Mouse (Mus musculus): ENCODE results near the gene Grm2.

DNA sequence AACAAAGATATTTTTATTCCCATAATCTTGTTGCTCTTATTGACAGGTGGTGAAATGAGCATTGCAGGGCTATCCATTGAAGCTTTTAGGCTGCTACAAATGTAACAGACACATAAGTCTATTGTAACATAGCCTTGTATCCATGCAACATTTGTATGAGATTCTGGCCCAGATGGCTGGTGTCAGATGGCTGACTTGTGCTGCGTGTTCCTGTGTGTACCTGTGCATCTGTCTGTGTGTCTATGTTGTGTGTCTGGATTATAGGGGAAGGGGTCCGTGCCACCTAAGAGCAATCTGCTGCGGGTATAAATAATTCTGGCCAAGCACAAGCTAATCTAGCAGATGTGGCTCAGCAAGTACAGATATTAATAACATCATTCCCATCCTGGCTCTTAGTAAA is 38.4 kb downstream of the Grm2 start:
- no peak for TF ChIP-seq CTCF (IDR thresholded peaks at IDR 0.05; ENCODE audit: borderline replicate concordance, insufficient read depth, low read depth, low read length)
- TF ChIP-seq POLR2A (IDR thresholded peaks at IDR 0.05; ENCODE audit: borderline replicate concordance, insufficient read depth, low read length) = no peak
